Mouse (Mus musculus) CH12.LX (cell line): ENCODE measurements around the gene Pdia6. TPM values are rescaled to one million over a fixed set of nuclear protein-coding genes. Genes with fewer than 3 reads are reported as not detected.

Experiments used
- DNase-seq: peaks from one replicate; pipeline ENCODE4 v3.0.0-alpha.2; 2013; ENCODE audit errors: extremely low read depth
- H3K27ac ChIP-seq: 2 replicates; pipeline ENCODE4 v1.5.1; 2012; ENCODE audit warnings: low read depth, mild to moderate bottlenecking, control low read depth, moderate library complexity; ENCODE audit not compliant: insufficient read depth
- H3K27me3 ChIP-seq: replicated peaks from 2 replicates; pipeline ENCODE3; 2012; ENCODE audit warnings: inconsistent platforms
- H3K36me3 ChIP-seq, 2 experiments: replicated peaks in 1 of 2; 2 replicates each; pipeline versions ENCODE3 to v1.6.1; 2012; ENCODE audit warnings: inconsistent platforms in 1 of 2, low read length in 1 of 2, mild to moderate bottlenecking in 1 of 2, mixed read lengths in 1 of 2, moderate library complexity in 1 of 2; ENCODE audit not compliant: control insufficient read depth in 1 of 2, insufficient read depth in 1 of 2
- H3K4me1 ChIP-seq, 2 experiments: 2 replicates each; pipeline ENCODE4 v1.6.1; 2012; ENCODE audit warnings: inconsistent platforms in 1 of 2, moderate library complexity in 1 of 2; ENCODE audit not compliant: insufficient read depth in 2 of 2, control insufficient read depth in 1 of 2
- H3K4me2 ChIP-seq: 2 replicates; pipeline ENCODE4 v1.6.1; 2012; ENCODE audit warnings: low read depth, mild to moderate bottlenecking, control low read depth; ENCODE audit not compliant: poor library complexity, insufficient read depth, severe bottlenecking
- H3K4me3 ChIP-seq, 3 experiments: fragments of 150-350 bp in 1 of 3; sonication (generic) in 1 of 3; replicated peaks in 1 of 3; 2 replicates each; pipeline versions ENCODE3 to v1.5.1; 2011 to 2012; ENCODE audit warnings: low read depth in 2 of 3, low read length in 2 of 3, mild to moderate bottlenecking in 2 of 3, moderate library complexity in 2 of 3, control low read depth in 1 of 3, improper control_type of control experiment in 1 of 3, inconsistent platforms in 1 of 3, mixed read lengths in 1 of 3; ENCODE audit not compliant: poor library complexity in 1 of 3
- H3K79me2 ChIP-seq: replicated peaks from 2 replicates; pipeline ENCODE4 v1.6.1; 2012; ENCODE audit warnings: mild to moderate bottlenecking, moderate library complexity; ENCODE audit not compliant: control insufficient read depth, poor library complexity, insufficient read depth, severe bottlenecking; ENCODE audit errors: extremely low read depth
- H3K9ac ChIP-seq: 2 replicates; pipeline ENCODE4 v1.6.1; 2012; ENCODE audit warnings: low read depth, mild to moderate bottlenecking, control low read depth, moderate library complexity; ENCODE audit not compliant: insufficient read depth
- H3K9me3 ChIP-seq: replicated peaks from 2 replicates; pipeline ENCODE3; 2012; ENCODE audit warnings: low read length, inconsistent platforms, mixed read lengths
- CHD2 ChIP-seq: IDR thresholded peaks from 2 replicates; pipeline ENCODE4 v1.6.1; 2011; ENCODE audit warnings: low read length, improper control_type of control experiment
- POLR2A ChIP-seq: IDR thresholded peaks from 2 replicates; pipeline ENCODE4 v1.6.1; 2011; ENCODE audit warnings: low read depth, mild to moderate bottlenecking, improper control_type of control experiment, low read length
- dilution Hi-C: fragments of 300-500 bp; cut with MboI; formaldehyde crosslinking; loops from 2 replicates; pipeline ENCODE4 v1.14.3; 2020; ENCODE audit warnings: low sequenced_read_pairs; ENCODE audit not compliant: extremely low pct_unique_long_range_greater_than_20kb, extremely low pct_ligation_motif_present
- in situ Hi-C: fragments of 300-500 bp; cut with MboI; formaldehyde crosslinking; loops from 3 replicates; pipeline ENCODE4 v1.14.3; 2019; ENCODE audit warnings: low sequenced_read_pairs, low pct_ligation_motif_present, low pct_unique_long_range_greater_than_20kb, mixed read lengths
- polyA plus RNA-seq: library from polyadenylated mRNA; unstranded; fragments of >175 nt; gene quantifications from 2 replicates; pipeline ENCODE4 v1.2.1, GENCODE M21; 2012; ENCODE audit warnings: low read depth; ENCODE audit not compliant: insufficient read length
- total RNA-seq, 2 experiments: library from RNA; depleted of rRNA; stranded (reverse); fragments of 300-350 nt in 1 of 2; fragments of >200 nt in 1 of 2; gene quantifications; 2 replicates each; pipeline ENCODE4 v1.2.3; 2012 to 2014

The Pdia6 gene
- total and polyA plus RNA-seq, 3 experiments = 359 to 408 (median 382) TPM

DNA sequence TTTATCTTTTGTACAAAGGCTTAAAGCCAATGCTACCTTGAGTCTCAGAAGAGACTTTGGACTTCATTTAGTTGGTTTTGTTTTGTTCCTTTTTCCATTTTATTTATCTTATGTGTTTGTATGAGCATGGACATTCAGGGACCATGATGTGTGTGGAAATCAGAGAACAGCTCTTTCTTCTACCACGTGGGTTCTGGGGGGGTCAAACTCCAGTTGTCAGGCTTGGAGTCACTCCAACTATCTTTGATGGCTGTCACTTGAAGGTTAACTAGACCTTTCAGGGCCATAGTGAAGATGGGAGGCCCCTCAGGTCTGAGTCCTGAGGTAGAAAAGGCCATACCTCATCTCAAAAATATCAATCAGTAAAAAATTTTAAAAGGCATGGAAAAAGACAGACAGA is 67.1 kb downstream of the Pdia6 start:
- no peaks in the 10 kb centered on the region for H3K36me3 ChIP-seq
- no peaks in the 10 kb centered on the region for H3K4me1 ChIP-seq
- no peak overlapping the region for H3K4me2 ChIP-seq
- H3K27ac ChIP-seq = no peak overlapping the region
- no peaks in the 10 kb centered on the region for H3K9me3 ChIP-seq
- no peaks in the 10 kb centered on the region for H3K79me2 ChIP-seq
- peaks cover 12% of the 10 kb centered on the region for H3K27me3 ChIP-seq
- DNase-seq = no peak
- H3K4me3 ChIP-seq = no peak overlapping the region
- in situ Hi-C loops = no loop called here
- no peak overlapping the region for H3K9ac ChIP-seq
- dilution Hi-C loops = no loop called here
- TF ChIP-seq POLR2A (no peak), CHD2 (no peak)
- TF ChIP-seq, all 38 proteins: peak for 0

Other genes with a start within 250 kb of the Pdia6 start
- gene Kcnf1, start 89.7 kb upstream of the Pdia6 start, total RNA-seq (2012; rRNA removed) = not detected in 2 replicates
- not detected in 2 replicates for gene Kcnf1, start 89.7 kb upstream of the Pdia6 start, total RNA-seq (2014; rRNA removed)
- not detected in 2 replicates for gene Kcnf1, start 89.7 kb upstream of the Pdia6 start, polyA plus RNA-seq
- 0.34 and 0.42 TPM in 2 replicates for gene Atp6v1c2, start 62.8 kb downstream of the Pdia6 start, total RNA-seq (2012; rRNA removed)
- gene Atp6v1c2, start 62.8 kb downstream of the Pdia6 start, total RNA-seq (2014; rRNA removed) = not detected in 2 replicates
- gene Atp6v1c2, start 62.8 kb downstream of the Pdia6 start, polyA plus RNA-seq = 0.19 TPM in 2 replicates
- gene Nol10, start 81.9 kb downstream of the Pdia6 start, total RNA-seq (2012; rRNA removed) = 10.9 and 14.4 TPM in 2 replicates
- gene Nol10, start 81.9 kb downstream of the Pdia6 start, total RNA-seq (2014; rRNA removed) = 12.3 and 14.5 TPM in 2 replicates
- 64.9 and 65.8 TPM in 2 replicates for gene Nol10, start 81.9 kb downstream of the Pdia6 start, polyA plus RNA-seq